Mouse (Mus musculus) neural tube, embryonic 11.5 days (tissue): ENCODE results near the gene Stx3. TPM values are rescaled to one million over a fixed set of nuclear protein-coding genes. Genes with fewer than 3 reads are reported as not detected.

Source experiments
- ATAC-seq: fragments of 200-750 bp; cut with Nextera tagmentation; 2 replicates; pipeline ENCODE4 v1.8.0; 2017; ENCODE audit warnings: moderate number of reproducible peaks, mild to moderate bottlenecking, moderate TSS enrichment, moderate library complexity; ENCODE audit not compliant: insufficient read depth, low FRiP score, low TSS enrichment
- DNase-seq: peaks from one replicate; pipeline ENCODE4 v3.0.0-alpha.2; 2015; ENCODE audit warnings: low spot score
- H3K27ac ChIP-seq: fragments of 300-500 bp; sonication (generic); 2 replicates; pipeline ENCODE4 v1.5.1; 2014; ENCODE audit warnings: low read depth, mild to moderate bottlenecking, low read length
- H3K27me3 ChIP-seq: fragments of 300-500 bp; sonication (generic); 2 replicates; pipeline ENCODE4 v1.6.1; 2014; ENCODE audit warnings: mild to moderate bottlenecking, low read length, mixed read lengths; ENCODE audit not compliant: control insufficient read depth, insufficient read depth
- H3K36me3 ChIP-seq: fragments of 300-500 bp; sonication (generic); 2 replicates; pipeline ENCODE4 v1.6.1; 2014; ENCODE audit warnings: mild to moderate bottlenecking, low read length, moderate library complexity, mixed read lengths; ENCODE audit not compliant: control insufficient read depth, insufficient read depth
- H3K4me1 ChIP-seq: fragments of 300-500 bp; sonication (generic); 2 replicates; pipeline ENCODE4 v1.6.1; 2014; ENCODE audit warnings: low read length, mixed read lengths; ENCODE audit not compliant: control insufficient read depth, insufficient read depth
- H3K4me2 ChIP-seq: fragments of 300-500 bp; sonication (generic); 2 replicates; pipeline ENCODE4 v1.6.1; 2014; ENCODE audit warnings: low read depth, mild to moderate bottlenecking, moderate library complexity
- H3K4me3 ChIP-seq: fragments of 300-500 bp; sonication (generic); 2 replicates; pipeline ENCODE4 v1.5.1; 2014; ENCODE audit warnings: low read depth, low read length
- H3K9ac ChIP-seq: fragments of 300-500 bp; sonication (generic); 2 replicates; pipeline ENCODE4 v1.6.1; 2014; ENCODE audit warnings: mild to moderate bottlenecking, low read length
- H3K9me3 ChIP-seq: fragments of 300-500 bp; sonication (generic); 2 replicates; pipeline ENCODE4 v1.6.1; 2016; ENCODE audit warnings: low read length; ENCODE audit not compliant: control insufficient read depth
- WGBS: fragments of 180-500 bp; shearing (Covaris S2); extraction: QIAGEN DNeasy Blood & Tissue Kit; methylation state at CpG from one replicate; pipeline ENCODE4 v1.1.7; 2014; 5-methylcytosine and 5-hydroxymethylcytosine counted together
- polyA plus RNA-seq: library from polyadenylated mRNA; unstranded; fragments of >200 nt; fragmentation: Nextera tagmentation; extraction: Ambion mirVana; gene quantifications from 2 replicates; pipeline ENCODE4 v1.2.1, GENCODE M21; 2014

Gene Stx3
- polyA plus RNA-seq, 1 experiment from 2014 or later: 6.0 TPM

GRCm38 (mm10) chr19:11820211-11820610, 1.0 kb upstream of the Stx3 start:
- Histone ChIP-seq H3K4me1 (no peaks in the 10 kb centered on the region), H3K9ac (no peak overlapping the region), H3K27me3 (peaks cover 36% of the 10 kb centered on the region), H3K9me3 (no peaks in the 10 kb centered on the region), H3K4me3 (peak overlapping the region; percentile 58; the same call in 1 of the 2 replicates), H3K27ac (no peak overlapping the region), H3K36me3 (no peaks in the 10 kb centered on the region), H3K4me2 (peak overlapping the region; percentile 96; the same call in 1 of the 2 replicates)
- no peak; the same call in 1 of the 2 replicates for ATAC-seq
- DNase-seq: no peak
- WGBS: 34% methylated on average over 6 of the region's 6 CpGs

- H3K27ac ChIP-seq: no peak overlapping the region
- H3K4me3 ChIP-seq: peak overlapping the region; percentile 58
- no peaks in the 10 kb centered on the region for H3K4me1 ChIP-seq
- H3K27me3 ChIP-seq: peaks cover 36% of the 10 kb centered on the region
- H3K4me2 ChIP-seq: peak overlapping the region; percentile 96
- DNase-seq: peak; percentile 85
- H3K9ac ChIP-seq: no peak overlapping the region
- no peaks in the 10 kb centered on the region for H3K36me3 ChIP-seq
- no peaks in the 10 kb centered on the region for H3K9me3 ChIP-seq
- peak; percentile 67 for ATAC-seq
- WGBS: under 1% methylated on average over 15 of the region's 15 CpGs
Observed at GRCm38 (mm10) chr19:11819800-11820199, 597 bp upstream of the Stx3 start.

GRCm38 (mm10) chr19:11818199-11819142, 732 bp downstream of the Stx3 start:
- Histone ChIP-seq H3K4me2 (peak overlapping the region; percentile 96), H3K27ac (no peak overlapping the region), H3K36me3 (no peaks in the 10 kb centered on the region), H3K9ac (peak overlapping the region; percentile 59), H3K9me3 (no peaks in the 10 kb centered on the region), H3K27me3 (peaks cover 36% of the 10 kb centered on the region), H3K4me1 (no peaks in the 10 kb centered on the region), H3K4me3 (peak overlapping the region; percentile 58)
- ATAC-seq (peak; percentile 68), DNase-seq (peak; percentile 46)
- under 1% methylated on average over 63 of the region's 83 CpGs for WGBS

- no peaks in the 10 kb centered on the region for H3K9me3 ChIP-seq
- no peaks in the 10 kb centered on the region for H3K36me3 ChIP-seq
- no peak overlapping the region for H3K4me3 ChIP-seq
- WGBS: 7% methylated on average over 5 of the region's 5 CpGs
- peaks cover 36% of the 10 kb centered on the region for H3K27me3 ChIP-seq
- H3K4me1 ChIP-seq: no peaks in the 10 kb centered on the region
- no peak overlapping the region for H3K9ac ChIP-seq
- no peak overlapping the region for H3K4me2 ChIP-seq
- DNase-seq: no peak
- ATAC-seq: no peak
- no peak overlapping the region for H3K27ac ChIP-seq
Observed at GRCm38 (mm10) chr19:11817586-11817985, 1.6 kb downstream of the Stx3 start.

GRCm38 (mm10) chr19:11816706-11817105, 2.5 kb downstream of the Stx3 start:
- Histone ChIP-seq H3K9me3 (no peaks in the 10 kb centered on the region), H3K4me2 (no peak overlapping the region), H3K27me3 (peaks cover 36% of the 10 kb centered on the region), H3K27ac (no peak overlapping the region), H3K4me3 (no peak overlapping the region), H3K9ac (no peak overlapping the region), H3K4me1 (no peaks in the 10 kb centered on the region), H3K36me3 (no peaks in the 10 kb centered on the region)
- 20% methylated on average over 6 of the region's 6 CpGs for WGBS
- no peak for DNase-seq
- no peak for ATAC-seq

- Histone ChIP-seq H3K4me3 (no peak overlapping the region), H3K36me3 (no peaks in the 10 kb centered on the region), H3K27ac (no peak overlapping the region), H3K27me3 (peaks cover 32% of the 10 kb centered on the region), H3K9me3 (no peaks in the 10 kb centered on the region), H3K9ac (no peak overlapping the region), H3K4me1 (no peaks in the 10 kb centered on the region), H3K4me2 (no peak overlapping the region)
- DNase-seq (no peak), ATAC-seq (no peak)
- 73% methylated on average over 6 of the region's 6 CpGs for WGBS
Observed at GRCm38 (mm10) chr19:11814742-11815333, 4.4 kb downstream of the Stx3 start.

GRCm38 (mm10) chr19:11813649-11814048, 5.6 kb downstream of the Stx3 start:
- 11% methylated on average over 8 of the region's 8 CpGs for WGBS
- Histone ChIP-seq H3K9me3 (no peaks in the 10 kb centered on the region), H3K4me2 (no peak overlapping the region), H3K4me3 (no peak overlapping the region), H3K4me1 (no peaks in the 10 kb centered on the region), H3K27me3 (peaks cover 20% of the 10 kb centered on the region), H3K9ac (no peak overlapping the region), H3K36me3 (no peaks in the 10 kb centered on the region), H3K27ac (no peak overlapping the region)
- DNase-seq (no peak), ATAC-seq (no peak)

- no peak for ATAC-seq
- Histone ChIP-seq H3K9ac (no peak overlapping the region), H3K4me2 (no peak overlapping the region), H3K36me3 (no peaks in the 10 kb centered on the region), H3K9me3 (no peaks in the 10 kb centered on the region), H3K27ac (no peak overlapping the region), H3K4me1 (no peaks in the 10 kb centered on the region), H3K4me3 (no peak overlapping the region), H3K27me3 (peaks cover 15% of the 10 kb centered on the region)
- 80% methylated on average over 4 of the region's 4 CpGs for WGBS
- DNase-seq: no peak
Observed at GRCm38 (mm10) chr19:11813136-11813535, 6.1 kb downstream of the Stx3 start.
